Mouse (Mus musculus) cerebellum, adult 2 months (tissue): ENCODE measurements around the gene Meaf6. TPM values are rescaled to one million over a fixed set of nuclear protein-coding genes. Genes with fewer than 3 reads are reported as not detected.
A peak's percentile ranks its signal among the peaks of the same experiment; 100 is the strongest.

Source experiments
- DNase-seq, 2 experiments: peaks; one replicate each; pipeline ENCODE4 v3.0.0; 2021
- H3K27ac ChIP-seq: fragments of 200-500 bp; 2 replicates; pipeline ENCODE4 v1.5.1; 2012; ENCODE audit warnings: low read length, control low read depth, inconsistent platforms; ENCODE audit not compliant: insufficient read depth
- H3K27me3 ChIP-seq: fragments of 200-500 bp; 2 replicates; pipeline ENCODE4 v1.6.1; 2012; ENCODE audit warnings: inconsistent platforms, mild to moderate bottlenecking, low read length, moderate library complexity; ENCODE audit not compliant: control insufficient read depth, insufficient read depth
- H3K4me1 ChIP-seq: fragments of 200-500 bp; 2 replicates; pipeline ENCODE4 v1.6.1; 2011; ENCODE audit warnings: low read length; ENCODE audit not compliant: control insufficient read depth, insufficient read depth
- H3K4me3 ChIP-seq: fragments of 200-500 bp; replicated peaks from 2 replicates; pipeline ENCODE3; 2011; ENCODE audit warnings: mild to moderate bottlenecking, low read depth, low read length, control low read depth; ENCODE audit not compliant: insufficient read depth
- CTCF ChIP-seq: fragments of 200-500 bp; IDR thresholded peaks from 2 replicates; pipeline ENCODE4 v1.5.1; 2011; ENCODE audit warnings: low read depth, mild to moderate bottlenecking, control low read depth, low read length, moderate library complexity, borderline replicate concordance; ENCODE audit not compliant: insufficient read depth
- POLR2A ChIP-seq: fragments of 200-500 bp; IDR thresholded peaks from 2 replicates; pipeline ENCODE4 v1.6.1; 2011; ENCODE audit warnings: low read length, control low read depth, borderline replicate concordance; ENCODE audit not compliant: insufficient read depth
- WGBS: fragments of 180-500 bp; shearing (Covaris S2); methylation state at CpG from one replicate; pipeline ENCODE4 v1.1.7; 2018; 5-methylcytosine and 5-hydroxymethylcytosine counted together
- polyA plus RNA-seq: library from polyadenylated mRNA; depleted of rRNA; stranded (reverse); fragments of >200 nt; gene quantifications from 2 replicates; pipeline ENCODE4 v1.2.3, GENCODE M21; 2012; rRNA removed

The Meaf6 gene
- 87.7 and 94.2 TPM in 2 replicates for polyA plus RNA-seq

DNA sequence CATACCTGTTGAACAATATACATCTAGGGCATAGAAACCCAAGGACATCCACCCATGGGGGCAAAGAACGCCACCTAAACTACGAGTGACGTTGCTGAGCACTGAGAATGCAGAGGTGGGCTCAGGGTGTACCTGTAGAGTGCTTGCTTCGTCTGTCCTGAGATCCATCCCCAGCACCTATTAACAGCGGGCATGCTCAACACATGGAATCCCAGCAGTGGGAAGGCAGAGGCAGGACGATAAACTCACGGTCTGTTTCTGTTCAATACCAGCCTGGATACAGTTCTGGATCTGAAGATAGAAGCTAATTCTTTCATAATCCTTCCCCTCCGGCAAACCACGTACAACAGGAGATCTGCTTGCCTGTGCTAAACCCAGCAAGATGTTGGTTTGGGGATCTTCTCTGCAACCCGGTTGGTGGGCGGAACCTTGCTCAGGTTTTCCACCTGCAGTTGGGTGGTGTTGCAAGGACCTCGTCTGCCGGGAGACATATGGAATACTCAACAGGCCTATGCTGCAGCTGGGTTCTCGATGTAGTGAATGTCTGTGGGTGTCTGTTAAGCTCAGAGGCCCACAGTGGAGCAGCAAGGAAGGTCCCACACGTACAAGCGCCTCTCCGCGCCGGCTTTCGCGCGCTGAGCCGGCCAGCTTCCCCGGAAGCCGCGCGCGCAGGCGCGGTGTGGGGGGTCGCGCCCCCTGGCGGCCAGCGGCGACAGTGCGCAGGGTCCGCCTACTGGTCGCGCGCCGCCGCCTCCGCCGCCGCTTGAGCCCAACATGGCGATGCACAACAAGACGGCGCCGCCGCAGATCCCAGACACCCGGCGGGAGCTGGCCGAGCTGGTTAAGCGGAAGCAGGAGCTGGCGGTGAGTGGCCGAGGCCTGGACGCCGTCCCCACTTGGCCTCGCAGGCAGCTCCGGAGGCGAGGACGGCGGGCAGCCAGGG is at the start of gene Meaf6:
Gene Meaf6, plus strand, starts transcription at position 732 of the 943 bp plus-strand sequence.
- peak within 1 kb of the TSS; percentile 59 for H3K4me3 ChIP-seq
- no peaks in the 10 kb centered on the region for H3K27me3 ChIP-seq
- DNase-seq = peak; percentile 91 to 94
- WGBS = 1% methylated on average over 63 of the region's 63 CpGs
- peak within 1 kb of the TSS; percentile 96 for H3K27ac ChIP-seq
- peaks cover 4% of the 10 kb centered on the region for H3K4me1 ChIP-seq
- TF ChIP-seq POLR2A (peak; percentile 69; the same call in 1 of the 2 replicates), CTCF (peak; percentile 63)

DNA sequence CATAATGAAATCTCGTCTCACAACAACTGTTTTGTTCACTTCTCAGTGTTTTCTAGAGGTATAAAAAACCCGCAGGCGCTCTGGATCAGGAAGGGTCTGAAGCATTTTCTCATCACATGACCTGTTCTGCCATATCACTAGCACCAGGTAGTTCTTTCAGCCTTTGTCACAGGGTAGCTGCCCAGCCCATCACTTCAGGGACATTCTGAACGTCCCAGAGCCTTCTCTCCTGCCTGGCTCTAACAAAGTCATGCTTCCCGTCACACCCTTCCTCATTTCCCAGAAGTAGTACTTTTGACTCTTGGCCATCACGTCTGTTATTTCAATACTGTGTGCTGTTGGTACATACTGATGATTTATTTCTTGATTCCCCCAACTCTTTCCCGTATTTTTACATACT is 40.5 kb upstream of the Meaf6 start:
- DNase-seq = no peak
- Histone ChIP-seq H3K4me1 (no peaks in the 10 kb centered on the region), H3K4me3 (no peak overlapping the region), H3K27ac (no peak overlapping the region), H3K27me3 (no peaks in the 10 kb centered on the region)
- no peak for TF ChIP-seq CTCF
- no peak for TF ChIP-seq POLR2A
- WGBS = 89% methylated on average over 7 of the region's 7 CpGs

DNA sequence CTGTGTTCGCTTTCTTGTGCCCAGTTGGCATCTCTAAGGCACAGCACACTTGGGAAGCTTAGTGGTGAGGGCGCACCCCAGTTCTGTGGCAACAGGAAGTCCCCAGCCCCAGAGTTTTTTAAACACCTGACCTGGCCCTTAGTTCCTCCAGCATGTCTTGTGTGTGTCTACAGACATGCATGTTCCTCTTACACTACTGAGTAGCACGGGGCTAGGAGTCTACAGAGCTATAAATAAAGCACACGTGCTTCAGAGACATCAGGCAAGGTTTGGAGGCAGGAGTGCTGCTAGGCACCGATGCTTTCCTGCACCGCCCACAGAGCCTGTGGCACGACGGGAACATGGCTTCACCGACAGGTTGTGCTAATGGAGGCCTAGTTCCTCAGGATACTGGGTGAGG is 29.5 kb upstream of the Meaf6 start:
- TF ChIP-seq CTCF = no peak
- TF ChIP-seq POLR2A = no peak

DNA sequence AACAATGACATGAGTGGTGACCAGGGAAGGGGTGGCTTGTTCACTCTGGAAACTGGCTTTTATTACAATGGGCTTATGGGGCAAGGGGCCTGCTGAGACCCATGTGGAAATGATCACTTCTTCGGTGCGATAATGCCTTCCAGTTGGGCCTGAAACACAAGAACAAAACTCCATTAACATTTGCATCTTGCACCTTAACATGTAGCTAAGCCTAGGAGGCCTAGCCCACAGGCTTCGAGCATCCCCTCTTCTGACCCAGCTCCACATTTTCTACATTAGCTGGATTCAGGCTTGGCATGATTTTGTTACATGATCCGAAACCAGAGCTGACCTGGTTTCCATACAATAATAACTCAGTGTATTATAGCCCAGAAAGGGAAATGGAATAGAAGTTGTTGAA is 28.5 kb upstream of the Meaf6 start:
- DNase-seq = no peak
- Histone ChIP-seq H3K27ac (no peak overlapping the region), H3K4me1 (no peaks in the 10 kb centered on the region), H3K4me3 (no peak overlapping the region), H3K27me3 (no peaks in the 10 kb centered on the region)
- WGBS = 86% methylated on average over 4 of the region's 4 CpGs
- TF ChIP-seq CTCF (no peak), POLR2A (no peak)

More for the DNA sequence above, 29.5 kb upstream of the Meaf6 start:
- Histone ChIP-seq H3K27me3 (no peaks in the 10 kb centered on the region), H3K27ac (no peak overlapping the region), H3K4me3 (no peak overlapping the region), H3K4me1 (no peaks in the 10 kb centered on the region)
- 93% methylated on average over 9 of the region's 9 CpGs for WGBS
- no peak for DNase-seq

DNA sequence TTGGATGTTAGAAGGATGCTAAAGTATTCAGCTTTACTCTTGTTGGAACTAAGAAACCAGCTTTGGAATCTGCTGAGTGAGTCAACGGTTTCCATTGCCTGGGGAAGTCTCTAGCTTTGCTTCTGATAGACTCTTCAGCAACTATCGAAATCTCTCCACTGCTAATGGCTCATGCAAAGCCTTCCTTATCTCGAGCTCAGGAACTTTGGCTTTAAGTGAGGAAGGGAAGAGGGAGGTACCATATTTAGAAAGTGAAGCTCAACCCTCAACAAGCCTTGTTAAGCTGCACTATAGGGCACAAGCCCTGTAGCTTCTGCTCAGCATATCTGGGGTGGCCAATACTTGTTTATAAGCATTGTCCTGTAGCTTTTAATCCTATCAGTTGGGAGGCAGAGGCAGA is 27.7 kb upstream of the Meaf6 start:
- no peak for TF ChIP-seq CTCF
- TF ChIP-seq POLR2A = no peak
- WGBS = 53% methylated on average over 3 of the region's 3 CpGs

DNA sequence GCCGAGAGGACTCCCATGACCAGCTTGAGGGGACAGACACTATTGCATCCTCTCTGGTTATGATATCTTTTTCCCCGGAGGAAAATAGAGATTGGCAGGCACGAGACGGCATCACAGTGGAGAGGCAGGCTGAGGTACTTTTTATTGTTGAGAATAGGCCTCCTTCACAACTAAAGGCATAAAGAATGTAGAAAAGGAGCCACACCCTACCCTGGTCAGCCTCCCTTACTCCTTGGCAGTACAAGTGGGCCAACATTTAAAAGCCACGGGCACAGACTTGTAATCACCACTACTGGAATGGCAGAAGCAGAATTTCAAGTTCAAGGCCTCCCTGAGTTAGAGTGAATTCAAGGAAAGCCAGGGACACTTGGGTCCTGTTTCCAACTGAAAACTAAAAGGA is 26.9 kb upstream of the Meaf6 start:
- 46% methylated on average over 5 of the region's 5 CpGs for WGBS
- H3K27ac ChIP-seq = no peak overlapping the region
- TF ChIP-seq POLR2A (no peak), CTCF (no peak)

More for the DNA sequence above, 27.7 kb upstream of the Meaf6 start:
- Histone ChIP-seq H3K27ac (no peak overlapping the region), H3K27me3 (no peaks in the 10 kb centered on the region), H3K4me3 (no peak overlapping the region), H3K4me1 (no peaks in the 10 kb centered on the region)
- DNase-seq = no peak

DNA sequence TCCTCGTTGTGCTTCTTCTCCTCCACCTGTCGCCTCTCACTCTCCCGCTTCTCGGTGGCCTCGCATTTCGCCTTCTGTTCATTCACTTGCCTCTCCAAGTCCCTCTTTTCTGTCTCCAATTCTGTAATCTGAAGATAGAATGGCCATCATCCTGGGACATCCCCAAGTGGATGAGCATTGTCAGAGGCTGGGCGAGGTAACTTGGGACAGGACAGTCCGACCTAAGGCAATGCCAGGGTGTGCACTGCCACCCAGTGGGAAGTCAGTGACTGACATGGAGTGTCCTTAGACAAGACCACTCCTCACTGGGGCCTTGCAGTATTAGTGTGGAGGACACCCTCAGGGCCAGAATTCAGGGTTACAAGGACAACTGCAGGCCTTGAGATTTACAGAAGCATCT is 25.9 kb upstream of the Meaf6 start:
- 4% methylated on average over 8 of the region's 8 CpGs for WGBS
- no peak overlapping the region for H3K4me3 ChIP-seq
- H3K4me1 ChIP-seq = no peaks in the 10 kb centered on the region
- no peak overlapping the region for H3K27ac ChIP-seq
- peak; percentile 20 to 32 for DNase-seq
- no peaks in the 10 kb centered on the region for H3K27me3 ChIP-seq
- TF ChIP-seq CTCF = peak; percentile 68
- TF ChIP-seq POLR2A = no peak

More for the DNA sequence above, 26.9 kb upstream of the Meaf6 start:
- no peaks in the 10 kb centered on the region for H3K4me1 ChIP-seq
- DNase-seq = no peak
- no peak overlapping the region for H3K4me3 ChIP-seq
- H3K27me3 ChIP-seq = no peaks in the 10 kb centered on the region

DNA sequence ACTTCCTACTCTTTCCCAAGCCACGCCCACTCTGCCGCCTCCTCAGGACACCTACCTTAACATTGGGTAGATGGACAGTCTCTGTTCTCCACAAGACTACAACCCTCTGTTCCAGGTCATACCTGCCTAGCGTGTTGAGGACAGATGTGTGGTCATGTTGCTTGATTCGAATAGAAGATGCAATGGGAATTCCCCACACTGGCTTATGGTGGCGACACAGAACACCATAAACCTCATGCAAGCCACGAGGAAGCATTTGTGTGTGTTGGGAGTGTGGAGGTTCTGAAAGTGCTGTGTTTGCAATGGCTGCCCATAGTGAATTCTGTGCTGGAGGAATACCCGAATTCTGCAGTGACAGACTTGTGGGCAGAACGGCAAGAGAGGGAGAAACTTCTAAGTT is 21.1 kb upstream of the Meaf6 start:
- Histone ChIP-seq H3K27ac (no peak overlapping the region), H3K27me3 (no peaks in the 10 kb centered on the region), H3K4me1 (peaks cover 2% of the 10 kb centered on the region; the same call in 1 of the 2 replicates), H3K4me3 (no peak overlapping the region)
- no peak for DNase-seq
- TF ChIP-seq POLR2A (no peak), CTCF (no peak)
- 71% methylated on average over 8 of the region's 8 CpGs for WGBS
